In genomic region chr12:100837208-100837607, GRCm38 (mm10) we compare ENCODE assay signal across 12 mouse cellular contexts. TPM values are rescaled to one million over a fixed set of nuclear protein-coding genes. Genes with fewer than 3 reads are reported as not detected.
DNase-seq lines count a peak whose midpoint lies in the region; ATAC-seq and TF ChIP-seq lines count a peak whose summit lies in the region.
"Had no signal": no experiment of that assay in that cellular context is flagged by ENCODE, and none has a peak within 500 bp of the region (broad histone marks: within the 10 kb centered on the region; RNA-seq: fewer than 3 reads in every experiment).

No protein-coding gene starts in this region.

- TF ChIP-seq CTCF in lung, postnatal 0 days (IDR thresholded peaks at IDR 0.05), result no peak

- 47% methylated on average over 3 of the region's 3 CpGs for WGBS in lung, postnatal 0 days
- WGBS in heart, embryonic 10.5 days, result 76% methylated on average over 3 of the region's 3 CpGs

- no peak overlapping the region for H3K9ac ChIP-seq in lung, postnatal 0 days (replicated peaks; ENCODE audit: low read depth)
- H3K9ac ChIP-seq: hindbrain, embryonic 12.5 days had no signal

- H3K9me3 ChIP-seq in lung, postnatal 0 days (ENCODE audit: low read length), result no peaks in the 10 kb centered on the region
- no peaks in the 10 kb centered on the region for H3K9me3 ChIP-seq in heart, embryonic 10.5 days
- H3K9me3 ChIP-seq: hindbrain, embryonic 12.5 days had no signal

- 0 out of 2 replicates have a peak, but pooled peaks cover 3% of the 10 kb centered on the region for H3K4me1 ChIP-seq in lung, postnatal 0 days (ENCODE audit: insufficient read depth, low read depth, low read length)
- peaks cover 16% of the 10 kb centered on the region for H3K4me1 ChIP-seq in heart, embryonic 10.5 days

- peak; percentile 54 for ATAC-seq in lung, postnatal 0 days
- peak; percentile 93 for ATAC-seq in CD4-positive, CD25-positive, alpha-beta regulatory T cell, adult 4 months
- peak; percentile 78 for ATAC-seq in common myeloid progenitor, adult 5-6 weeks (replicated peaks; ENCODE audit: low read depth, poor library complexity, severe bottlenecking)

- no peak overlapping the region for H3K27ac ChIP-seq in lung, postnatal 0 days (ENCODE audit: low read length)
- no peak overlapping the region for H3K27ac ChIP-seq in heart, embryonic 10.5 days
- H3K27ac ChIP-seq: hindbrain, embryonic 12.5 days had no signal

- no peak for TF ChIP-seq EP300 in lung, postnatal 0 days (IDR thresholded peaks at IDR 0.05)

- no peak overlapping the region for H3K4me3 ChIP-seq in lung, postnatal 0 days (ENCODE audit: low read depth, low read length)
- no peak overlapping the region for H3K4me3 ChIP-seq in heart, embryonic 10.5 days
- H3K4me3 ChIP-seq: hindbrain, embryonic 12.5 days had no signal

- no peaks in the 10 kb centered on the region for H3K36me3 ChIP-seq in lung, postnatal 0 days (ENCODE audit: insufficient read depth, low read length)
- no peaks in the 10 kb centered on the region for H3K36me3 ChIP-seq in heart, embryonic 10.5 days
- H3K36me3 ChIP-seq: hindbrain, embryonic 12.5 days had no signal

- no peaks in the 10 kb centered on the region for H3K27me3 ChIP-seq in lung, postnatal 0 days (replicated peaks; ENCODE audit: insufficient read depth, low read length)
- H3K27me3 ChIP-seq in heart, embryonic 10.5 days (ENCODE audit: insufficient read depth, poor library complexity, severe bottlenecking), result peaks cover 10% of the 10 kb centered on the region; the same call in 1 of the 2 replicates
- H3K27me3 ChIP-seq: hindbrain, embryonic 12.5 days had no signal

- no peak overlapping the region for H3K4me2 ChIP-seq in lung, postnatal 0 days (replicated peaks; ENCODE audit: low read depth, low read length)
- H3K4me2 ChIP-seq: heart, embryonic 11.5 days; hindbrain, embryonic 12.5 days had no signal

- DNase-seq in lung, postnatal 0 days (ENCODE audit: low spot score), result peak; percentile 66
- DNase-seq in lung, postnatal 14 days, result no peak
- DNase-seq in naive thymus-derived CD4-positive, alpha-beta T cell, adult 2 months (ENCODE audit: low read depth), result peak; percentile 60
- DNase-seq in cerebellum, adult 9-10 months, result no peak
- DNase-seq in heart, embryonic 10.5 days (ENCODE audit: low spot score), result no peak
- DNase-seq: cerebellum, postnatal 36 days; kidney, adult 9 months; thymus, postnatal 25 days had no signal

RNA-seq across cellular contexts. Expression of gene Dglucy, which starts 58.4 kb away (rescaled TPM):
- polyA plus RNA-seq in lung, postnatal 0 days (2015; fragmentation: Nextera tagmentation; extraction: Ambion mirVana), result 2.1 and 3.3 TPM in 2 replicates
- 10 to 100 TPM; 13.1 to 17.1 TPM for polyA plus RNA-seq in CD4-positive, CD25-positive, alpha-beta regulatory T cell, adult 4 months (2017; shearing (Covaris generic))
- total RNA-seq in common myeloid progenitor, adult 5-6 weeks (2017), result 13.3 and 14.6 TPM in 2 replicates
- 0.49 and 1.8 TPM in 2 replicates for polyA plus RNA-seq in heart, embryonic 10.5 days (2016; fragmentation: Nextera tagmentation; extraction: Ambion mirVana)

Comparison
In these comparisons a context has a peak if more than half of its experiments do, and no peak if none do; other contexts are left out.
1. DNase-seq: peak in lung, postnatal 0 days (single experiment) and naive thymus-derived CD4-positive, alpha-beta T cell, adult 2 months (single experiment); none in lung, postnatal 14 days (single experiment), cerebellum, adult 9-10 months (single experiment) and heart, embryonic 10.5 days (single experiment).
2. Peak in every context shown above with its lines, with median percentiles within 50 percentile points of each other: ATAC-seq.